Mouse (Mus musculus): Measurements from ENCODE around the gene Hbq1a. TPM values are rescaled to one million over a fixed set of nuclear protein-coding genes. Genes with fewer than 3 reads are reported as not detected.

Gene Hbq1a
- polyA plus RNA-seq, 1 experiment = not detected

DNA sequence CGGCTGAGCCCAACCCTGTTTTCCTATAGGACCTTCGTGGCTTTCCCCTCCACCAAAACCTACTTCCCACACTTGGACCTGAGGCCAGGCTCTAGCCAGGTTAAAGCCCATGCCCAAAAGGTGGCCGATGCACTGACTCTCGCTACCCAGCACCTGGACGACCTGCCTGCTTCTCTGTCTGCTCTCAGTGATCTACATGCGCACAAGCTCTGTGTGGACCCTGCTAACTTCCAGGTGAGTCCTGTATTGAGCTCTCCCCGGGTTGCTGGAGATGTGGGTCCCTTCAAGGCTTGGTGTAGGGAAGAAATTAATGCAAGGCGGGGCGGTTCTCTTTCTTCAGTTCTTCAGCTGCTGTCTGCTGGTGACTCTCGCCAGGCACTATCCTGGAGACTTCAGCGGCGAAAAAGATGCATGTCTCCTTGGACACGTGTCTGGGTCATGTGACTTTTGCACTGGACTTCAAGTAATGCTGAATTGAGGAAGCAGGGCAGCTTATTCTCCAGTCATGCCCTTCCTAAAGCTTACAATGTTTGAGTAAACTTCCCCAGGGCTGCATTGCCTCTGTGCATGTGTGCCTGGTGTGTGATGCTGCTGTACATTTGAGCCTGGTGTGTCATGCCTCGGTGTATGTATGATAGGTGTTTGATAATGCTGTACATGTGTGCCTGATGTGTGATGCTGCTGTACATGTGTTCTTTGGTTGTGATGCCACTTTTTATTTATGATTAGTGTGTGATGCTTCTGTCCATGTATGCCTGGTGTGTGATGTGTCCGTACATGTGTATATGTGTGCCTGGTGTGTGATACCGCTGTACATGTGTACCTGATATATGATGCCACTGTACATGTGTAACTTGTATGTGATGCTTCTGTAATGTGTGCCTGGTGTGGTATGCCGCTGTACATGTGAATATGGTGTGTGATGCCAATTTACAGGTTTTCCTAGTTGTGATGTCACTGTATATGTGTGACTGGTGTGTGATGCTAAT is 704 bp downstream of the Hbq1a start:
- Histone ChIP-seq H3K36me3 (ENCODE audit: control insufficient read depth, insufficient read depth, low read length) (no peaks in the 10 kb centered on the region), H3K4me3 (ENCODE audit: control insufficient read depth, low read depth, low read length) (no peak overlapping the region; the same call in 1 of the 2 replicates), H3K27ac (ENCODE audit: control insufficient read depth, insufficient read depth, low read depth, low read length) (no peak overlapping the region), H3K27me3 (ENCODE audit: control insufficient read depth, insufficient read depth, low read length) (no peaks in the 10 kb centered on the region), H3K4me1 (ENCODE audit: control insufficient read depth, insufficient read depth, low read length) (no peaks in the 10 kb centered on the region; the same call in 1 of the 2 replicates)
- no peak for TF ChIP-seq CTCF (IDR thresholded peaks at IDR 0.05; ENCODE audit: control insufficient read depth, insufficient read depth, insufficient replicate concordance, low read depth, low read length)
- no peak for TF ChIP-seq POLR2A (IDR thresholded peaks at IDR 0.05; ENCODE audit: control insufficient read depth, low read depth, low read length)

DNA sequence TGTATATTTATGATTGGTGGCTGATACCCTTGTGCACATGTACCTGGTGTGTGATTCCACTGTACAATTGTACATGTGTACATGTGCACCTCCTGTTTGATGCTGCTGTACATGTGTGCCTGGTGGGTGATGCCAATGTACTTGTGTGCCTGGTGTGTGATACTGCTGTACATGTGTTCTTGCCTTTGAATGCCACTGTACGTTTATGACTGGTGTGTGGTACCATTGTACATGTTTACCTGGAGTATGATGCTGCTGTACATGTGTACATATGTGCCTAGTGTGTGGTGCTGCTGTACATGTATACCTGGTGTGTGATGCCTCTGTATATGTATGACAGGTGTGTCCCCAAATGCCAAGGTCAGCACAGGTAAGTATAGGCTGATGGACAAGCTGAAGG is 1.6 kb downstream of the Hbq1a start:
- H3K36me3 ChIP-seq (ENCODE audit: control insufficient read depth, insufficient read depth, low read length) = no peaks in the 10 kb centered on the region
- TF ChIP-seq POLR2A (IDR thresholded peaks at IDR 0.05; ENCODE audit: control insufficient read depth, low read depth, low read length) (no peak), CTCF (IDR thresholded peaks at IDR 0.05; ENCODE audit: control insufficient read depth, insufficient read depth, insufficient replicate concordance, low read depth, low read length) (no peak)
- no peaks in the 10 kb centered on the region for H3K27me3 ChIP-seq (ENCODE audit: control insufficient read depth, insufficient read depth, low read length)

DNA sequence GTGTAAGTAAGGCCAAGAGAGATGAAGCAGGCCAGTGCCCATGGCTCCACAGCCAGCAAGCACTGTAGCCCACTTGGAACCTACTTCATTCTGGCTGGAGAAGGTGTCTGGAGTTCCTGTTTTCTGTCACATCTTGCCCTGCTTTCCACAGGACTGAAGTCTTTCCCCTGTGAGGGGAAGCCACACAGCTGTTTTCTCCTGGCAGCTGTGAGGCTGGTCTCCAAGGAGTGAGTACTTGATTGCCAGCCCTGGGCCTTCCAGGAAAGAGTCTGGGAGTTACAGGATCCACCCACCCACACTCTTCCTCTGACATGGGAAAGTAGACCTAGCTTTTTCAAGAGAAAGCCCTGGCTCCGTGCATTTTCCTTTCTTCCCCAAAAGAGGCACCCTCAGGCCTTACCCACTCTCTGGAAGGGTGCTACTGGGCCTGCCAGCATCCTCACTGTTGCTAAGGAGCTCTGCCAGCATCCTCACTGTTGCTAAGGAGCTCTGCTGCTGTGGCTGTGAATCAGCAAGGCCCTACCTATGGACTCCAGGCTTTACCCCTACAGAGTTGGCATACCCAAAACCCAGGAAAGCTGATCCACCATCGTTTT is 3.1 kb downstream of the Hbq1a start:
- no peak overlapping the region for H3K4me3 ChIP-seq (ENCODE audit: control insufficient read depth, low read depth, low read length)
- H3K27me3 ChIP-seq (ENCODE audit: control insufficient read depth, insufficient read depth, low read length) = no peaks in the 10 kb centered on the region
- TF ChIP-seq POLR2A (IDR thresholded peaks at IDR 0.05; ENCODE audit: control insufficient read depth, low read depth, low read length) (no peak), CTCF (IDR thresholded peaks at IDR 0.05; ENCODE audit: control insufficient read depth, insufficient read depth, insufficient replicate concordance, low read depth, low read length) (no peak)
- no peak overlapping the region for H3K27ac ChIP-seq (ENCODE audit: control insufficient read depth, insufficient read depth, low read depth, low read length)
- H3K36me3 ChIP-seq (ENCODE audit: control insufficient read depth, insufficient read depth, low read length) = no peaks in the 10 kb centered on the region
- H3K4me1 ChIP-seq (ENCODE audit: control insufficient read depth, insufficient read depth, low read length) = no peaks in the 10 kb centered on the region; the same call in 1 of the 2 replicates

More for the DNA sequence above, 1.6 kb downstream of the Hbq1a start:
- no peaks in the 10 kb centered on the region; the same call in 1 of the 2 replicates for H3K4me1 ChIP-seq (ENCODE audit: control insufficient read depth, insufficient read depth, low read length)
- H3K27ac ChIP-seq (ENCODE audit: control insufficient read depth, insufficient read depth, low read depth, low read length) = no peak overlapping the region
- no peak overlapping the region for H3K4me3 ChIP-seq (ENCODE audit: control insufficient read depth, low read depth, low read length)

DNA sequence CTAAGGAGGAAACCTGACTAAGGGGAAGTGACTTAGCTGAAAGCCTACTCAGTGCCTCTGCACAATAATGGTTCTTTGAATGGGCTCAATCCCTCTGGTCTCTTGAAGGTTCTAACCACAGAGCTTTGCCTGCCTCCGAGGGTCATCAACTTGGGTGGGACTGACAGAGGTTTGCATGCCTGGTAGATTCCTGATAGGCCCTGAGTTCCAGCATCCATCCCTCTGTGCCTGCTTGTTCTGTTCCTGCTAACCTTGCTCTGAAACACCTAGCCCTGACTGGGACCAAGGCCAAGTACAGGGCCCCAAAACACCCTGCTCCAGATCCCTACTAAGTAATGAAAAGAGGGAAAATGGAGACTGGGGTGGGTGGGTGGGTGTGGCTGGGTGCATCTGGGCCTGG is 3.6 kb downstream of the Hbq1a start:
- H3K4me3 ChIP-seq (ENCODE audit: control insufficient read depth, low read depth, low read length) = no peak overlapping the region
- H3K27ac ChIP-seq (ENCODE audit: control insufficient read depth, insufficient read depth, low read depth, low read length) = no peak overlapping the region
- H3K27me3 ChIP-seq (ENCODE audit: control insufficient read depth, insufficient read depth, low read length) = no peaks in the 10 kb centered on the region
- H3K4me1 ChIP-seq (ENCODE audit: control insufficient read depth, insufficient read depth, low read length) = no peaks in the 10 kb centered on the region; the same call in 1 of the 2 replicates
- TF ChIP-seq CTCF (IDR thresholded peaks at IDR 0.05; ENCODE audit: control insufficient read depth, insufficient read depth, insufficient replicate concordance, low read depth, low read length) (no peak), POLR2A (IDR thresholded peaks at IDR 0.05; ENCODE audit: control insufficient read depth, low read depth, low read length) (no peak)
- H3K36me3 ChIP-seq (ENCODE audit: control insufficient read depth, insufficient read depth, low read length) = no peaks in the 10 kb centered on the region

DNA sequence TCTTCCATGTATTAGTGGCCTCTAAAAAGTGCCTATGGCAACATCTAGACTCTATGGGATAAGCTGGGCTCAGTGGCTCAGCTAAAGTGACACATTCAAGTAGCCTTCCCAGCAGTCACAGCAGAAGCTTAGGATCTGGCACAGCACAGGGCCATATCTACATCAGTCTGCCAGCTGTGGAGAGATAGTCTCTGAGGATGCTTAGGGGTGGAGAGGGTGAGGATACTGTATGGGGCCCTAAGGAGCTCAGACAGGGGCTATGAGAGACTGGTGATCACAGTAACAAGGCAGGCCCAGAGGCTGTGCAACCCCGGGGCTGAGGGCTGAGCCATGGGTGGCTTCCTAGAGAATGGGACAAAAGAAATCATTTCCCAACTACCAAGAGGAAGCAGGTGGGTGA is 7.1 kb downstream of the Hbq1a start:
- Histone ChIP-seq H3K4me1 (ENCODE audit: control insufficient read depth, insufficient read depth, low read length) (no peaks in the 10 kb centered on the region), H3K4me3 (ENCODE audit: control insufficient read depth, low read depth, low read length) (no peak overlapping the region), H3K27me3 (ENCODE audit: control insufficient read depth, insufficient read depth, low read length) (no peaks in the 10 kb centered on the region), H3K36me3 (ENCODE audit: control insufficient read depth, insufficient read depth, low read length) (no peaks in the 10 kb centered on the region), H3K27ac (ENCODE audit: control insufficient read depth, insufficient read depth, low read depth, low read length) (no peak overlapping the region)
- no peak for TF ChIP-seq POLR2A (IDR thresholded peaks at IDR 0.05; ENCODE audit: control insufficient read depth, low read depth, low read length)

DNA sequence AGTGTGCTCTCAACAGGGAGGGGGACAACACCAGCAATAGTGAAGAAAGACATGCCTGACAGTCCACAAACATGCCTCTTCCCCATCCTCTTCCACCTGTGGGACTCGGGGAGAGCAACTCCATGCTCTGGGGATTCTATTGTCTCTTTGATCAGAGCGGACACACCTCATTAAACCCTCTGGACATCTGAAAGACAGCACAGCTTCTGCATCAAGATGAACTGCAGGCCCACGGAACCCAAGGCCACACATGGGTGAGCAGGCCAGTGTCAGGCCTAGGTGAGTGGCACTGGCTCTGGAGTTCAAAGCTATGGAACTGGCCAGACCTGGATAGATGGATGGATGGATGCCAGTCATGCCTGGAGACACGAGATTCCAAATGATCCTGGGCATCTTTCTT is 9.6 kb downstream of the Hbq1a start:
- H3K4me3 ChIP-seq (ENCODE audit: control insufficient read depth, low read depth, low read length) = no peak overlapping the region
- no peaks in the 10 kb centered on the region for H3K27me3 ChIP-seq (ENCODE audit: control insufficient read depth, insufficient read depth, low read length)
- H3K36me3 ChIP-seq (ENCODE audit: control insufficient read depth, insufficient read depth, low read length) = no peaks in the 10 kb centered on the region
- H3K4me1 ChIP-seq (ENCODE audit: control insufficient read depth, insufficient read depth, low read length) = no peaks in the 10 kb centered on the region
- no peak overlapping the region for H3K27ac ChIP-seq (ENCODE audit: control insufficient read depth, insufficient read depth, low read depth, low read length)
- TF ChIP-seq POLR2A (IDR thresholded peaks at IDR 0.05; ENCODE audit: control insufficient read depth, low read depth, low read length) = no peak
- TF ChIP-seq CTCF (IDR thresholded peaks at IDR 0.05; ENCODE audit: control insufficient read depth, insufficient read depth, insufficient replicate concordance, low read depth, low read length) = no peak

DNA sequence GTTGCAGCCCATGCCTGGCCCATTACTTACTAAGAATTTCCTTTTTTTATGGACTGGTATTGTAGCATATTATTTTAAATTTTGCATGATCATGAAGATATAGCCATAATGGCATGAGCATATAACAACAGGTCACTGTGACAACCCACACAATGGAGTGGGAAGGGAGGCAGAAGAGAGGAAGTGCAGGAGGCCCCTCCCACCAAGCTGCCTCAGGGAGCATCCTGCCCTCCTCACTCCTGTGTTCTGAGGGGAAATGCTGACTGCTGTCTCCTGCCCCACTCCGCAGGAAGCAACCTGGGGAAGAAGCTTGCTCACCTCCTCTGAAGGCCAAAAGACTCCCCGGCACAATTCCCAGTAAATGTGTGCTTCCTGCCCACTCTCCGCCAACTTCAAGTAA is 10.1 kb downstream of the Hbq1a start:
- no peak for TF ChIP-seq POLR2A (IDR thresholded peaks at IDR 0.05; ENCODE audit: control insufficient read depth, low read depth, low read length)
- TF ChIP-seq CTCF (IDR thresholded peaks at IDR 0.05; ENCODE audit: control insufficient read depth, insufficient read depth, insufficient replicate concordance, low read depth, low read length) = no peak
- Histone ChIP-seq H3K4me3 (ENCODE audit: control insufficient read depth, low read depth, low read length) (no peak overlapping the region), H3K27me3 (ENCODE audit: control insufficient read depth, insufficient read depth, low read length) (no peaks in the 10 kb centered on the region), H3K27ac (ENCODE audit: control insufficient read depth, insufficient read depth, low read depth, low read length) (no peak overlapping the region), H3K36me3 (ENCODE audit: control insufficient read depth, insufficient read depth, low read length) (no peaks in the 10 kb centered on the region), H3K4me1 (ENCODE audit: control insufficient read depth, insufficient read depth, low read length) (no peaks in the 10 kb centered on the region)
